Mouse (Mus musculus) right cerebral cortex, adult 2 months (tissue): ENCODE results near the gene Gm37240.
"Not testable (repeated sequence)": the region's sequence is repeated elsewhere in the genome, so short reads cannot be mapped to it uniquely, and the experiment has no call there.

Source experiments
- DNase-seq, 2 experiments: peaks; one replicate each; pipeline ENCODE4 v3.0.0; 2021 to 2022; ENCODE audit warnings: low spot score in 2 of 2

The Gm37240 gene

DNA sequence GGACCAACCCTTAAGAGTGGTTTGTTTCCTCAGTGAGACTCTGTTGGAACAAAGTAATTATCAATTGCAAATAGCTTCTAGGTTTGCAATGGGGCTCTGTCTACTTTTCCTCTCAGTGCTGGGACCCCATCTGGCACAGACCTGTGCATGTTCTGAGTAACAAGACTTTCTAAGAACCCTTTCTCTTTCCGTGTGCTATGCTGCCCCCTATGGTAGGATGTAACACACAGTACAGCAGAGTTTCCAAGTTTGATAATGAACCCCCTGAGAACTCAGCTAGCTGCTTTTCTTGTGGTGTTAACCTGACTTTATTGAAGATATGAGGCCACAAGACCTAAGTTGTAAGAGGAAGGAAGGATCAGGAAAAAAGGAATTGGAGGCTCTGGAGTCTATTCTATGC is 980.8 kb downstream of the Gm37240 start:
- no peak for DNase-seq

DNA sequence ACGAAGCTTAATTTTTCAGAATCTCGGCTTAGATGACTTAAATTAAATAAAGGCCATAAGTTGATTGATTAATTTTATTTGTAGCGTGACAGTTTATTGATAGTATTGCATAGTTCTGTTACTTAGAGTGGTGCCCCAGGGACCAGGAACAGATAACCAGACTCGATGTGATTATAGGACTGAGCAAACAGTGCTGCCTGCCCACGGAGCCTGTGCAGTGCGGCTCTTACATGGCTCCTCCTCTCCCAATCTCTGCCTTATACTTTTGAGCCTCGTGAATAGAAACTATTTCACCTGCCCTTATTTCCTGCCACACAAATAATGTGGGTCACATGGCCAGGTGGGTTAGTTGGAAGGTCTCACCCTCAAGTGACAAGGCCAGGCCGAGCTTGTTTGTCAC is 989.4 kb downstream of the Gm37240 start:
- DNase-seq = no peak

DNA sequence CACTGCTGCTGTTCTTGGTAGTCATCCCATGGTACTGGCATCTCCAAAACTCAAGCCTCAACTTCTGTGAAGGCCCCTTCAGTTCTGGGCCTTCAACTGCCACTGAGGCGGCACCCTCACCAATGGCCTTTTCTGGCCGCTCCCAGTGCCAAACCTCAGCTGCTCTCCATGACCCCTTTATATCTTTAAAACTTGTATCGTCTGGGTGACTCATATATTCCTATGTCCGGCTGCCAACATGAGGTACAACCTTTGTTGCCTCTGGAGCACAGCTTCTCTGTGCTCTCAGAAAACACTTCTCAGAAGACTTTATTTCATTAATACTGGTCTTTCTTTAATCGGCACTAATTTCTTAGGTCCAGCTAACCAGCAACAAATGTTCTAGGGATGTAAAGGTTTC is 996.3 kb downstream of the Gm37240 start:
- no peak for DNase-seq

DNA sequence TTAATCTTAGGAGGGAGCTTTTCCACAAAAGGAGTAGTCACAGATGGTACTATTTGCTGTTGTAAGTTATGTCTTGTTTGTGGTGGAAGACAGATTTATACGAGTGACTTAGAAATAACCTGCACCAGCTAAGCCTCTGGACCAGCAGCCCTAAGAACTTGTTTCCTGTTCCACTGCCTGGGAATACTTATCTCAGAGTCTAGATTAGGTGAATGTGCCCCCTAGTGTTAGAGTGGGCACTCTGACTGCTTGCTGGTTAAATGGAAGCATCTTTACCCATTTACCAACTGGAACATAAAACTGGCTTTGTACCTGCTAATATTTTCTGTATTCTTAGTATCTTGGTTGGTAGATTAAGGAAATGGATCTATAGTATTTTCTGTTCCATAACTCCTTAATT is 997.7 kb downstream of the Gm37240 start:
- peak; percentile 17 to 25 for DNase-seq

DNA sequence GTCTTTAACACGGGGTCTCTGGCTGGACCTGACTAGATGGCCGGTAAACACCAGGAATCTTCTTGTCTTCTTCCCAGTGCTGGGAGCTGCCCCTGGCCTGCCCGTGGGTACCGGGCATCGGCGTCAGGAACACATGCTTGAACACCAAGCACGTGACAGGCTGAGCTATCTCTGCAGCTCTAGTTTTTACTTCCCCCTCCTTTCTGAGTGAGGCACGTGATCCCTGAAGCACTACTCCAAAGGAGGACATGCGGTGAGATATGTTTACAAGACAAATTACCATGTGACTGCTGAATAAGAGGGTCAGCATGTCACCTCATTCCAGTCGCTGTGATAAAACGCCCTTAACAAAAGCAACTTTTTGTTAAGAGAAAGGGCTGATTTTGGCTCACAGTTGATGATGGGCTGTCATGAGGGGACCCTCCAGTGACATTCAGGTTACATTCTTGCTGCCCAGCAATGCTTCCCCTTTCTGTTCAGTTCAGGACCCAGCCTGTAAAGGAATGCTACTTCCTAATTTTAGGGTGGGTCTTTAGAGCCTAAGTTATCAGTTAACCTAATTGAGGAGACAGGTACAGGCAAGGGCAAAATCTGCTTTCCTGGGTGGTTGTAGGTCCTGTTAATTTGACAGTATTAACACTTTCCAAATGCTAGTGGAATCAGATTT is 1003.4 kb downstream of the Gm37240 start:
- no peak for DNase-seq

DNA sequence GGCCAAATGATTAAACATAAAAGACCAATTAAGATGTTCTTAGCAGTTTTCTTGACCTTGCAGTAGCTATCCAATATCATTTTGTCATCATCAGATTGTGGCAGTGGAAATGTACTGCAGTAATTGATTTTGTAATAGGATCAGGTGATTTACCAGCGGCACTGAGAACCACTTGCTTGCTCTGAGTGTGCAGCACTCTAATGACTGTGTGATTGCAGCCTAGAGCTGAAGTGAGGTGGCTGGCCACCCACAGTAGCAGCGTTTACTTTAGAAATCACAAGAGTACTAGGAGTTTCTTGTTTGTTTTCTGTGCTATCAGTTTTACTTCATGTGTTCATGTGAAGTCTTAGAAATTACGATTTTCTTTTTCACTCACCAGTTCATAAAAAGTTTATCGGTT is 1011.1 kb downstream of the Gm37240 start:
- DNase-seq = no peak

DNA sequence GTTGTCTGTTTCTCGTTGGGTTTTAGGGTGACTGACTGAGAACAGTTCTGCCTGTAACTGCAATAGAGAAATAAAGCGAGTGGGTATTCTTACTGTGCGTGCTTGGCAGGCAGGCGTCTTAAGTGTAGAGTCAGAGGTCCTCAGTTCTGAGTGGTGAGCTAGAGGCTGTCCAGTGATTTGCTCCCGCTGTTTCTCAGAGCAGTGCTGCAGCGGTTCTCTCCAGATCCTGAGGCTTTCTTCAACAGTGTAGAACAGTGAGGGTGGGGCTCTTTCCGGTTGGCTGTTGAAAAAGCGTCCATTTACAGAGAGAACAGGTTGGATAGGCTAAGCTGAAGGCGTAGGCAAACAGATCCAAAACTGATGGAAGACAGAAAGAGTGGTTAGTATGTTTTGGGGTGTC is 1012.0 kb downstream of the Gm37240 start:
- no peak for DNase-seq

DNA sequence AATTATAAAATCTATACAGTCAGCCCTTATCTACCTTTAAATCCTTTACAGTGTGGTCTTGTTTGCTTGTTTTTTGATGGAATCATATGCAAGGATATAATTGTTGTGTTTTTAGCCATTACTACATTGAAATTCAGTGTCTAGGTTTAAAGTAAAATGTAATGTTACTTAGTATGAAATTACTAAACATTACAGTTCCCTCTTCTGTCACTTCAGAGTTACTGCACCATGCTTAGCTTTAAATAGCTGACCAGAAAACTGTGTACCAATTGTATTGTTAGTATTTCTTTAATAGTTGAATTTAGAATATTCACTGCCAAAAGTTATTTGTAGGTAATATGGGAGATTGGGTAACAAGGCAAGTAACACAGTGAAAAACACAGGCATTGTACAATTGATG is 1017.2 kb downstream of the Gm37240 start:
- no peak for DNase-seq

DNA sequence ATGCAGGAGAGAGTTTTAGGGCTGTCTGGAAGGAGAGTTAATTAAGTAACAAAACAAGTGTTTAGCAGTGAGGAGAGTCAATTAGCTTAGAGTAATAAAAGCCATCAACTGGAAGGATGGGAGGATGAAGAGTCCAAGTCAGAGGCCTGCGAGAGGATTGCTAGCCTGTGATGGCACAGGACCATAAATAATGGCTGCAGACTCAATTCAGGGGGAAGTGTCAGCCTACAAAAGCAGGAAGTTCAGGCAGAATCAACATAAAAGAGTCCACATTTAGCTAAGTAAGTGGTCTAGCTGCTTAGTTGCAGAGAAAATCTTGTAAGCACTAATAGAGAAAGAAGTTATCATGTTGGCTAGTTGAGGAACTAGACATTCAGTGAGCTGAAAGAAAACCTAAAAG is 1019.3 kb downstream of the Gm37240 start:
- DNase-seq = no peak

DNA sequence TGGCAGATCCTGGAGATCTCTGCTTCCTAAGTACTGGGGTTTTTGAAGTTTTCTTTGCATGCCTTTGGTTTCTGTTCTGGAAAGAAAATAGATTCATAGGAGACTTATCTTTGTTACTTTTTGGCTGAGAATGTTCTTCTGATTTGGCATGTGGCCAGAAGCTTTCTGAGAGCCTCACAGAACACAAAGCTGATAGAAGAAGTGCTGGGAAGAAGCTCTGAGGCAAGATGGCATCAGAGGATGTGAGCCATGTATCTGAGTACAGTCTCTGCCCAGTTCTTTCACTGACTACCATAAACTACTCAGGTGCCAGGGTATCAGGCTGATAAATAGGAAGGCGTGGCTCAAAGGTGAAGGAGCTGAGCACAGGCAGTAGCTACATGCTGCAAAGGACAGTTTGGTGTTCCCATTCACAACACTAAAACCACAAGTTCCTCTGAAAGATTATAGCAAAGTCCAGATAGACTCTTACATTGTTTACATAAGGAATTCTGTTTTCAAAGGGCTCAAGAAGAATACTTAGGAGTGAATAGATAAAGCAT is 1019.8 kb downstream of the Gm37240 start:
- peak; percentile 19 to 26 for DNase-seq

DNA sequence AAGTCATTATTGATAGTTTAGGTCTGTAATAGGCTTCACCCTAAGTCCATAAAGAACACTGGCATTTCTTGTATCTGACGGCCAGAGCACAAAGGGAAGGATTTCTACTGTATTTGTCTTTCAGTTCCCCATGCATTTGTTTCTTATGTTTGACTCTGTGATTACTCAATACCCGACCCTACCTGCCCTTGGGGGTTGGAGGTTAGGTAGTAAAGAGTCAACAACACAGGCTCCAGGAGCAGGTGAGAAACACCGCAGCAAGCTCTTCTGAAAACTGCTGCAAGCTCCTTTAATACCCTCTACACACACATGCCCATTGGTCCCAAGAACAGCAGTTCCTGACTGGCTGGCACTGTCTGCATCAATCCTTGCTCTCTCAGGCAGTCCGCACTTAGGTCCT is 1020.5 kb downstream of the Gm37240 start:
- no peak for DNase-seq

DNA sequence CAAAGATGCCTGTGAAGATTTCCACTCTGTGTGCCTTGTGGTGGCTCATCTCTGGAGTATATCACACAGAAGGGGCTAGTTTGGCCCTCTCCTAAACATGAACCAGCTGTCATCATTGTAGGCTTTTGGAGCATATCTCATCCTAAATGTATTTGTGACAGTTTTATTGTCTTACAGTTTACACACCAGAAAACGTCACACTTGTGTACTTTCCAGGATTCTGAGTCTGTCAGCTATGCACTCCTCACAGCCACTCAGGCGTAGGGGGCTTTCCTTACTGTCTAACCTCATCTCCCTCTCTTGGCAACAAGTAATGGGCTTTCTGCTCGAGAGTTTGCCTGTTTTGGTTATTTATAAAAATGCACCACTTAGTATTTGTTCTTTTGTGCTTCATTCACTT is 1021.6 kb downstream of the Gm37240 start:
- no peak for DNase-seq

DNA sequence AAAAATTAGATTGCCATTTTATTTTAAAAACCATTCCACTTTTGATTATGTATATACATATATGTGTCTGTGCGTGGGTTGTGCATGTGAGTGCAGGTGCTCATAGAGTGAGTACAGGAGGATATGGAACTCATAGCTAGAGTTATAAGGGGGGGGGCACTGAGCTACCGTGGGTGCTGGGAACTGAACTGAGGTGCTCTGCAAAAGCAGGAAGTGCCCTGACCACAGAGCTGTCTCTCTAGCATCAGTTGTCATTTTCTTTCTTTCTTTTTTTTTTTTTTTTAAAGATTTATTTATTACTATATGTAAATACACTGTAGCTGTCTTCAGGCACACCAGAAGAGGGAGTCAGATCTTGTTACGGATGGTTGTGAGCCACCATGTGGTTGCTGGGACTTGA is 1025.5 kb downstream of the Gm37240 start:
- not testable (repeated sequence) for DNase-seq

DNA sequence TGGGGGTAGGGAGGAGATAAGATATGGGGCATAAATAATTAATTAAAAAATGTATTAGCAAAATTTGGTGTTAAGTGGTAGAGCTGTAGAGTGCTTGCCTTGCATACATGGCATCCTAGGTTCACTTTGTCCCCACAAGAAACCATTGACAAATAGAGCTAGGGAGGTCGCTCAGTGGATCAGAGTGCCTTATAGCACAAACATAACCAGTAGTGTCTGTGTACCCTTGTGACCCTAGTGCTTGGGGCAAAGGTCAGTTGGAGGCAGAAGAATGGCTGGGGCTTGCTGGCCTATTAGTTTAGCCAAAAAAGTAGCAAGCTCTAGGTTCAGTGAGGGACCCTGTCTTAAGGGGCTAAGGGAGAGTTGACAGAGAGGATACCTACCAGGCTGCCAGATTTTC is 1026.6 kb downstream of the Gm37240 start:
- DNase-seq = no peak

DNA sequence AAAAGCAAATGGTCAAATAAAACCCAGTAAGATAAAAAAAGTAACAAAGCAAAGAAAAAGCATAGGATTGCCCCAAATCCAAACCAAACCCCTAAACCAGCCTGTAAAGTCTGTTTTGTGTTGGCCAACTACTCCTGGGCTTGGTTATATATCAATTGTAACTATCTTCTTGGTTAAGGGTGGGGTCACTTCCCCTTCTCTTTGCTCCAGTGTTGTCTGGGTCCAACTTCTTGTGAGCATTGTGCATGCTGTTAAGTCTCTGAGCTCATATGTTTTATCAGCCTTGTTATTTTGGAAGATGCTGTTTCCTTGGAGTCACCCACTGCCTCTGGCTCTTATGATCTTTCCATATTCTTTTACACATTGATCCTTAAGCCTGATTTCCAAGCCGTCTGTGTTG is 1032.9 kb downstream of the Gm37240 start:
- no peak for DNase-seq

DNA sequence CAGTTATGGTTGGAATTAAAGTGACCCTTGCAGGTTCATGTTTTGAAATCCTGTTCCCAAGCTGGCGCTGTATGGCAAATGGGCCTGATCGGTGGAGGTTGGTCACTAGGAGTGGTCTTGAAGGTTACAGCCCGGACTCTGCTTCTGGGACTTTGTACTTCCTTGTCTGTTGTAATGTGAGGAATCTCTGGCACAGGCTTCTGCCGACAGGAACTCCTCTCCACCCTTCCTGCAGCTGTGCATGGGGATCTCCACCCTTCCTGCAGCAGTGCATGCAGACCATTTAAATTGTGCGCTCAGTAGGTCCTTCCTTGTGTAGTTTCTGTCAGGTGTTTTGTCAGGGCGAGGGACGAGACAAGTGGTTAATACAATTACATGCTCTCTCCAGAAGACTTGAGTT is 1034.4 kb downstream of the Gm37240 start:
- no peak for DNase-seq

DNA sequence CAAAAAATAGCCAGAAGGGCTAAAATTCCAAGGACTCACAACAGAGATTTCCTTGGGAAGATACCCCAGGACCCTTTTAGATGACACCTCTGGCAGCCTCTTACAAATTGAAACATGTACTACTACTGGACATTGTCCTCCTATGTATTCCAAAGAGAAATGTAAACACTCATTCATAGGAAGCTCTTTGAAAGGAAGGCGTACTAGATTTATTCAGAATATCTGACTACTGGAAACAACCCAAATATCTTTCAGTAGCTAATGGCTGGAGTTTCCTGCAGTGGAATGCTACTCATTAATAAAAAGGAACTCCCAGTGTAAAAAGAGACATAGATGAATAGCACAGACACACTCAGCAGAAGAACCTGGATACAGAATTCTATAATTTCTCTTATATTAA is 1035.5 kb downstream of the Gm37240 start:
- no peak for DNase-seq

DNA sequence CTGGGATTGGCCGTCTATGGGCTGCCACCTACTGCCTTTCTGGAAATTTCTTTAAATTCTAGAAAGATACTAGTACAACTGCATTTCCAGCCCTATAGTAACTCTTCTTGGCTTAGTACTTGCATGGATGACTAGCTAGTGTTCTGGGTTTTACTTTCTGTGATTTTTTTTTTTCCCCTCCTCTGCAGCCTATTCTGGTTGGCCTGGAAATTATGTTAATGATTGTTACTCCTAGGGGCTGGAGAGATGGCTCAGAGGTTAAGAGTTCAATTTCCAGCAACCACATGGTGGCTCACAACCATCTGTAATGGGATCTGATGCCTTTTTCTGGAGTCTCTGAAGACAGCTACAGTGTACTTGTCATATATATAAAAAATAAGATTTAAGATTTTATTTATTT is 1036.9 kb downstream of the Gm37240 start:
- no peak for DNase-seq

DNA sequence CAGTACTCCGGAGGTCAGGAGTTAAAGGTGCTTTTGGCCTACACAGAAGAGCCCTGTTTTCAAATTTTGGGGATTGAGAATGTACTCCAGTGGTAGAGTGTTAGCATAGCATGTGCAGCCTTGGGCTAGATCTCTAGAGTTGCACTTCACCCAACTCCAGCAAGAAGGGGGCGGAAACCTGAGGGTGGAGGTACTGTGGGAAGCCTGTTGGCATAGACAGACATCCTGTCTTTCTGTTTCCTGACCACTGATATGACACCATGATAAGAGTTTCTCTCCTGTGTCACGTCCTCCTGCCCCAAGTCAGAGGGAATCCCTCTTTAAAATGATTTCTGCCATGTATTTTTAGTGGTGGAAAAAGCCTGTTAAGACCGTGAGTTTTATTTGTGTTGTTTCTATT is 1038.5 kb downstream of the Gm37240 start:
- no peak for DNase-seq

DNA sequence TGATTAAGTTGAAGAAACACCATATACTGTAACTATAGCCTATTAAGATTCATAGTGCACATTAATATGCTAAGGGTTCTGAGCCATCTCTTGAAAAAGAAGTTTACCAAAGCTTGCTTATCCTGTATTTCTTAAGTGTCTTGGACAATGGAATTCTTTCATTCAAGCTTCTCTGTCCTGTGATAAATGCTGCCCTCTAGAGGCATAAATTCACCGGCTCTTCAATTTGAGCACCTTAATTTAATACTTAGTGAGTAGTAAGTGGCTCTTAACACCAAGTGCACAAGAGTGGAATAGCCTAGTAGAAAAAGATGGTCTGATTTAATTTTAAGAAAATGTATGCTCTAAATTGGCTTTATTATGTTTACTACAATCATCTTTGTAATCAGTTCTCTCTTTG is 1043.7 kb downstream of the Gm37240 start:
- DNase-seq = peak; percentile 46 to 76

DNA sequence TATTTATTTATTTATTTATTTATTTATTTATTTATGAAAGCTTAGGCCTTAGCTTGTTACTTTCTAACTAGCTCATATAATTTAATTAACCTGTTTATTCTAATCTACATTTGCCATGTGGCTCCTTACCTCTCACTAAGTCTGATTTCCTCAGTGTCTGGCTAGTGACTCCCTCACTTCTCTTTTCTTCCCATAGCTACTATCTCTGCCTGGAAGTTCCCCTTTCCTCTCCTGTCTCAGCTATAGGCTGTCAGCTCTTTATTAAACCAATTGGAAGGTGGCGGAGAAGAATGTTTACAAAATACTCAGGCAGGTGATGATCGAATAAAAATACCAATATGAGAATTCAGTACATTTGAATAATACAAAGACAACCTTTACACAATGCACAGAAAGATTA is 1044.5 kb downstream of the Gm37240 start:
- no peak for DNase-seq

DNA sequence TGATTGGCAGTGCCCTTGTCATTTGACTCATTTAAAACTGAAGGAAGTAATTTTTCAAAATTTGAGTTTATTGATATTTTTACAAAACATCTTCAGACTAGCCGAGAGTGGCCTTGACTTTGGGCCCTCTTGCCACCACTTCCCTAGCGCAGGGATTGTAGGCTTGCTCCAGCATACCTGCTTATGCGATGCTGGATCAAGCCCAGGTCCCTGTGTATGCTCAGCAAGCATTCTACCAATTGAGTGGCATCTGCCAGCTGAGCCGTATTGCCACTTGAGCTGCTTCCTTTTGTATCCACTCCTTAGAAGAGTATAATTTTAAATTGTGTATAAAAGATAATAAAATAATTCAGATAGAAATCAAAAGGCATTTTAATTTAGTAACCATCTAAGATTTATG is 1046.0 kb downstream of the Gm37240 start:
- no peak for DNase-seq

DNA sequence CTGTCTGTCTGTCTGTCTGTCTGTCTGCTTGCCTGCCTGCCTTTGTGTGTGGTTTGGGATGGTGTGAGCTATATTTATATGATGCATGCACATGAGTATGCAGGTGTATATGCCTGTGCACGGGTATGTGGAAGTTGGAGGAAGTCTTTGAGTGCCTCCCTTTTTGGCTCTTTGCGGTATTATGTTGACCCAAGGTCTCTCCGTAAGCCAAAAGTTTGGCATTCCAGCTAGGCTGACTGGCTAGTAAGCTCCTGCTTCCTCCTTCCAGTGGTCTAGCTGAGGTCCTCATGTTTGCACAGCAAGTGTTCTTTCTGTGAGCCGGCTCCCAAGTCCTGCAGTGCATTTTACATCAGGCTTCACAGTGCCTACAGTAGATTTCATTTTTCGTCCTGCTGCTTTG is 1047.8 kb downstream of the Gm37240 start:
- no peak for DNase-seq

DNA sequence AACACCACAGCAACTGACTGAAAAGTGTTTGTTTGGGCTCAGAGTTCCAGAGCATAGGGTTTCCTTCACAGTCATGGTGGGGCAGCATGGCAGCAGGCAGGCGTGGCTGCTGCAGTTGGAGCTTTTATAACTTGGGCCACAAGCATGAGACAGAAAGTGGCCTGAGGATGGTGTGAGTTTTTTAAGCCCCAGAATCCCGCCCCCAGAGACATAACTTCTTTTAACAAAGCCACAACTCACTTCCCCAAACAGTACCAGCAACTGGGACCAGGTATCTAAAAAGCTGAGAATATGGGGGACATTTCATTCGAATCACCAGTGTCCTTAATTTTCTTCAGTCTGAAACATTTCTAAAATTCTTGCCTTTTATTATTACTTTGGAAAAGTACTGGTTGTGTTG is 1049.3 kb downstream of the Gm37240 start:
- DNase-seq = no peak
